Mouse (Mus musculus): ENCODE measurements around the gene Kdm4c. TPM values are rescaled to one million over a fixed set of nuclear protein-coding genes. Genes with fewer than 3 reads are reported as not detected.
A peak's percentile ranks its signal among the peaks of the same experiment; 100 is the strongest.

Kdm4c gene
- polyA plus RNA-seq, 1 experiment from 2014 or later = 11.5 TPM

DNA sequence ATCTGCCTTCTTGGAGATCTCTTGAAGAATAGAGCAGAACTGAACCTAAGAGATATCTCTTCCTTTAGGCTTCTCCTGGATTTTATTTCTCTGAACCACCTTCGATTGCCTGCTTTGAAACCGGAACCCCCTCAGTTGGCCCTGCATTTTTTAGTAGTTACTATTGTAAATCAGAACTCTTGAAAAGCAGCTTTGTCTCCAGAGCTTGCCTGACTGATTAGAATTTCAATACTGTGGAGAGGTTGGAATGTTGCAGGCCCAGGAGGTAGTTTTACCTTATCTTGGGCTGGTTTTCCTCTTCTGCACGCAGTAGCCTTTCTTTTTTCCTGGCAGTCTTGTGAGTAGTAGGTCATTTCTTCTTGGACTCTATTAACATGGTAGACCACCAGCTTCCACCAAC is 17.0 kb downstream of the Kdm4c start:
- no peaks in the 10 kb centered on the region for H3K27me3 ChIP-seq (replicated peaks)
- ATAC-seq = no peak
- no peak overlapping the region for H3K4me3 ChIP-seq (replicated peaks)
- H3K27ac ChIP-seq = no peak overlapping the region
- no peaks in the 10 kb centered on the region for H3K9me3 ChIP-seq
- no peaks in the 10 kb centered on the region for H3K4me1 ChIP-seq (replicated peaks)
- no peak overlapping the region for H3K9ac ChIP-seq
- WGBS = 41% methylated on average over 3 of the region's 3 CpGs
- no peak overlapping the region for H3K4me2 ChIP-seq (replicated peaks)
- no peaks in the 10 kb centered on the region for H3K36me3 ChIP-seq

GRCm38 (mm10) chr4:74261879-74262278 is 19.6 kb downstream of the Kdm4c start:
- Histone ChIP-seq H3K4me2 (replicated peaks) (no peak overlapping the region), H3K4me3 (replicated peaks) (no peak overlapping the region), H3K9me3 (no peaks in the 10 kb centered on the region), H3K27ac (no peak overlapping the region), H3K27me3 (replicated peaks) (no peaks in the 10 kb centered on the region), H3K4me1 (replicated peaks) (no peaks in the 10 kb centered on the region), H3K36me3 (no peaks in the 10 kb centered on the region), H3K9ac (no peak overlapping the region)
- ATAC-seq = no peak

DNA sequence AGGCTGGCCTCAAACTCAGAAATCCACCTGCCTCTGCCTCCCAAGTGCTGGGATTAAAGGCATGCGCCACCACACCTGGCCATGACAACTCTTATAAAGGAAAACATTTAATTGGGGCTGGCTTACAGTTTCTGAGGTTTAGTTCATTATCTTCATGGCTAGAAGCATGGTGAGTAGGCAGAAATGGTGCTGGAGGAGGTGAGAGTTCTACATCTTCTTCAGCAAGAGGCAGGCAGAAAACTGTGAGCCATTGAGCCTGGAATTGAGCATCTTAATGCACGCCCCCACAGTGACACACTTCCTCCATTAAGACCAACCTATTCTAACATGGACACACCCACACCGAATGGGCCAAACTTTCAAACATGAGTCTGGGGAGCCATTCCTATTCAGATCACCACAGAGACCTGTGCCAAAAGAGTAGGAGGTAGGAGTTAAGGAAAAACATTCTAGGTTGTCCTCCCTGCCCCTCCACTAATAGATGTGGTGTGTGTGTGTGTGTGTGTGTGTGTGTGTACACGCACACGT is 22.2 kb downstream of the Kdm4c start:
- no peak overlapping the region for H3K4me3 ChIP-seq (replicated peaks)
- H3K27ac ChIP-seq = no peak overlapping the region
- H3K9me3 ChIP-seq = no peaks in the 10 kb centered on the region
- WGBS = 97% methylated on average over 5 of the region's 5 CpGs
- H3K36me3 ChIP-seq = no peaks in the 10 kb centered on the region
- ATAC-seq = no peak
- H3K4me2 ChIP-seq (replicated peaks) = no peak overlapping the region
- H3K4me1 ChIP-seq (replicated peaks) = no peaks in the 10 kb centered on the region
- no peaks in the 10 kb centered on the region for H3K27me3 ChIP-seq (replicated peaks)
- H3K9ac ChIP-seq = no peak overlapping the region

DNA sequence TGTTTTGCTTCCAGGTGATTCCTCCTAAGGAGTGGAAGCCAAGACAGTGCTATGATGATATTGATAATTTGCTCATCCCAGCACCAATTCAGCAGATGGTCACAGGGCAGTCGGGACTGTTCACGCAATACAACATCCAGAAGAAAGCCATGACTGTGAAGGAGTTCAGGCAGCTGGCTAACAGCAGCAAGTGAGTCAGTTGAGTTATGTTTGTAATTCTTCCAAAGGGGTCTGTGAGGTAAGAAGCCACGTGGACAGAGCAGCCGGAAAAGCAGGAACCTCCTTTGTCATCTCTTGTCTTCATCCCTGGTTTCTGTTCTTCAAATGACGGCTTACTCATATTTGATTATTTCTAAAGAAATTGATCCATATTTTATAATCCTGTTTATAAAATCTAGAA is 28.9 kb downstream of the Kdm4c start:
- Histone ChIP-seq H3K27ac (no peak overlapping the region), H3K4me2 (replicated peaks) (no peak overlapping the region), H3K9me3 (no peaks in the 10 kb centered on the region), H3K4me1 (replicated peaks) (no peaks in the 10 kb centered on the region), H3K27me3 (replicated peaks) (no peaks in the 10 kb centered on the region), H3K36me3 (no peaks in the 10 kb centered on the region), H3K4me3 (replicated peaks) (no peak overlapping the region), H3K9ac (no peak overlapping the region)
- 56% methylated on average over 5 of the region's 5 CpGs for WGBS
- no peak for ATAC-seq

DNA sequence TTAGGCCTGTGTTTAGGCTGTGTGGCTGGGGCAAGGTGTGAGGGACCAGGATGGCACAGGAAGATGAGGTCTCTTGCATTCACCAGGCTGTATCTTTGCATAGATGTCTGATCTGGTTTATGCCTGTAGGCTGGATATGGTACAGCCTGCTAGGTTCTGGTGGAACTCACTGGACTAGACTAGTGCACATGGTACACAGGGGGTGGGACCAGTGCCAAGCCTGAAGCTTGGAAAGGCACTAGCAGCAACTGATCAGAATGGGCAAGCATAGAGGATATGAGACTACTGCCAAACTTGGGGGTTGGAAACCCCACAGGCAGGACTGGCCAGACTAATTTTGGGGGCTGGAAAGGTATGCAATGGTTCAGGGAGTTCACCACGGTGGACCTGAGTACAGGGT is 35.2 kb downstream of the Kdm4c start:
- no peak overlapping the region for H3K4me3 ChIP-seq (replicated peaks)
- H3K4me2 ChIP-seq (replicated peaks) = no peak overlapping the region
- H3K4me1 ChIP-seq (replicated peaks) = no peaks in the 10 kb centered on the region
- H3K9ac ChIP-seq = no peak overlapping the region
- H3K27me3 ChIP-seq (replicated peaks) = no peaks in the 10 kb centered on the region
- no peaks in the 10 kb centered on the region for H3K36me3 ChIP-seq
- no peak for ATAC-seq
- no peaks in the 10 kb centered on the region for H3K9me3 ChIP-seq
- H3K27ac ChIP-seq = no peak overlapping the region
- WGBS = 93% methylated on average over 1 of the region's 1 CpGs

- WGBS = 81% methylated on average over 3 of the region's 3 CpGs
- H3K9ac ChIP-seq = no peak overlapping the region
- no peaks in the 10 kb centered on the region for H3K4me1 ChIP-seq (replicated peaks)
- no peaks in the 10 kb centered on the region for H3K36me3 ChIP-seq
- no peak overlapping the region for H3K4me3 ChIP-seq (replicated peaks)
- H3K27ac ChIP-seq = no peak overlapping the region
- H3K9me3 ChIP-seq = no peaks in the 10 kb centered on the region
- H3K4me2 ChIP-seq (replicated peaks) = no peak overlapping the region
- ATAC-seq = no peak
- no peaks in the 10 kb centered on the region for H3K27me3 ChIP-seq (replicated peaks)
Observed at GRCm38 (mm10) chr4:74280170-74280569, 37.9 kb downstream of the Kdm4c start.

GRCm38 (mm10) chr4:74287851-74288250 is 45.6 kb downstream of the Kdm4c start:
- H3K27ac ChIP-seq = no peak overlapping the region
- no peak overlapping the region for H3K9ac ChIP-seq
- no peaks in the 10 kb centered on the region for H3K27me3 ChIP-seq (replicated peaks)
- no peak overlapping the region for H3K4me2 ChIP-seq (replicated peaks)
- H3K4me3 ChIP-seq (replicated peaks) = no peak overlapping the region
- H3K4me1 ChIP-seq (replicated peaks) = no peaks in the 10 kb centered on the region
- H3K36me3 ChIP-seq = no peaks in the 10 kb centered on the region
- peak; percentile 89 for ATAC-seq
- WGBS = 68% methylated on average over 3 of the region's 3 CpGs
- H3K9me3 ChIP-seq = no peaks in the 10 kb centered on the region

GRCm38 (mm10) chr4:74294726-74295125 is 52.4 kb downstream of the Kdm4c start:
- Histone ChIP-seq H3K27ac (no peak overlapping the region), H3K27me3 (replicated peaks) (no peaks in the 10 kb centered on the region), H3K4me2 (replicated peaks) (no peak overlapping the region), H3K9ac (no peak overlapping the region), H3K4me3 (replicated peaks) (no peak overlapping the region), H3K4me1 (replicated peaks) (no peaks in the 10 kb centered on the region), H3K9me3 (no peaks in the 10 kb centered on the region), H3K36me3 (no peaks in the 10 kb centered on the region)
- 77% methylated on average over 3 of the region's 3 CpGs for WGBS
- no peak for ATAC-seq

DNA sequence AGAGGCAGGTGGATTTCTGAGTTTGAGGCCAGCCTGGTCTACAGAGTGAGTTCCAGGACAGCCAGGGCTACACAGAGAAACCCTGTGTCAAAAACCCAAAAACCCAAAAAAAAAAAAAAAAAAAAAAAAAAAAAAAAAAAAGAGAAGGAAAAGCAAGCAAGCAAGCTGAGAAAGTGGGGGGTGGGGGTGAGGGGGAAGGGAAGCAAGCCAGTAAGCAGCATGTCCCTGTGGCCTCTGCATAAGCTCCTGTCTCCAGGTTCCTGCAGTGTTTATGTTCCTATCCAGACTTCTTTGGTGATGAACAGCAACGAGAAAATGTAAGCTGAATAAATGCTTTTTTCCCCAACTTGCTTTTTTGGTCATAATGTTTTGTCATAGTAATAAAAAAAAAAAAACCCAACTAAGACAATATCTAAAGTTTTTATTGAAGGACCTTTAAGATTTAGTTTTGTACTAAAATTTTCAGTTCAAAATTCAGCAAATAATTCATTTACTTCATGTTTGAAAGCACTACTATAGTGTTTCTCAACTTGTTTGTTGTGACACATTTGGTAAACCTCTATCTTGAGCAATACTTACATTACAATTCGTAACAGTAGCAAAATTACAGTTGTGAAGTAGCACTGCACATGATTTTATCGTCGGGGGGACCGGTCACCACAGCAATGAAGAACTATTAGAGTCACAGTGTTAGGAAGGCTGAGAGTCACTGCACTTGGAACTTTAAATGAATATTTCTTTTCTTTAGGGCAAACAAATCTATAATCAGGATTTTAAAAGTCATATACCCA is 63.2 kb downstream of the Kdm4c start:
- 85% methylated on average over 5 of the region's 5 CpGs for WGBS
- H3K27ac ChIP-seq = no peak overlapping the region
- no peaks in the 10 kb centered on the region for H3K27me3 ChIP-seq (replicated peaks)
- H3K4me2 ChIP-seq (replicated peaks) = no peak overlapping the region
- H3K36me3 ChIP-seq = no peaks in the 10 kb centered on the region
- no peaks in the 10 kb centered on the region for H3K4me1 ChIP-seq (replicated peaks)
- ATAC-seq = no peak
- no peaks in the 10 kb centered on the region for H3K9me3 ChIP-seq
- no peak overlapping the region for H3K9ac ChIP-seq
- H3K4me3 ChIP-seq (replicated peaks) = no peak overlapping the region

- Histone ChIP-seq H3K9me3 (no peaks in the 10 kb centered on the region), H3K27me3 (replicated peaks) (no peaks in the 10 kb centered on the region), H3K4me1 (replicated peaks) (no peaks in the 10 kb centered on the region), H3K4me2 (replicated peaks) (no peak overlapping the region), H3K27ac (no peak overlapping the region), H3K9ac (no peak overlapping the region), H3K4me3 (replicated peaks) (no peak overlapping the region), H3K36me3 (no peaks in the 10 kb centered on the region)
- ATAC-seq = no peak
- WGBS = 91% methylated on average over 5 of the region's 5 CpGs
Observed at GRCm38 (mm10) chr4:74311135-74311534, 68.8 kb downstream of the Kdm4c start.

GRCm38 (mm10) chr4:74312858-74313257 is 70.6 kb downstream of the Kdm4c start:
- H3K36me3 ChIP-seq = no peaks in the 10 kb centered on the region
- H3K9ac ChIP-seq = no peak overlapping the region
- 92% methylated on average over 2 of the region's 2 CpGs for WGBS
- H3K27me3 ChIP-seq (replicated peaks) = no peaks in the 10 kb centered on the region
- no peak overlapping the region for H3K27ac ChIP-seq
- ATAC-seq = no peak
- no peaks in the 10 kb centered on the region for H3K9me3 ChIP-seq
- no peaks in the 10 kb centered on the region for H3K4me1 ChIP-seq (replicated peaks)
- H3K4me2 ChIP-seq (replicated peaks) = no peak overlapping the region
- H3K4me3 ChIP-seq (replicated peaks) = no peak overlapping the region

- Histone ChIP-seq H3K9ac (no peak overlapping the region), H3K27ac (no peak overlapping the region), H3K4me2 (replicated peaks) (no peak overlapping the region), H3K9me3 (no peaks in the 10 kb centered on the region), H3K4me1 (replicated peaks) (no peaks in the 10 kb centered on the region), H3K27me3 (replicated peaks) (no peaks in the 10 kb centered on the region), H3K4me3 (replicated peaks) (no peak overlapping the region), H3K36me3 (no peaks in the 10 kb centered on the region)
- WGBS = 97% methylated on average over 5 of the region's 5 CpGs
- no peak for ATAC-seq
Observed at GRCm38 (mm10) chr4:74315388-74315787, 73.1 kb downstream of the Kdm4c start.

- H3K9ac ChIP-seq = no peak overlapping the region
- no peak for ATAC-seq
- no peak overlapping the region for H3K4me2 ChIP-seq (replicated peaks)
- no peak overlapping the region for H3K27ac ChIP-seq
- WGBS = 96% methylated on average over 1 of the region's 1 CpGs
- H3K36me3 ChIP-seq = no peaks in the 10 kb centered on the region
- H3K27me3 ChIP-seq (replicated peaks) = no peaks in the 10 kb centered on the region
- no peak overlapping the region for H3K4me3 ChIP-seq (replicated peaks)
- H3K4me1 ChIP-seq (replicated peaks) = no peaks in the 10 kb centered on the region
- no peaks in the 10 kb centered on the region for H3K9me3 ChIP-seq
Observed at GRCm38 (mm10) chr4:74319313-74319712, 77.0 kb downstream of the Kdm4c start.

Data from intestine, embryonic 15.5 days (tissue).